In genomic region chr1:134910037-134910436, GRCm38 (mm10) we compare ENCODE assay signal across 19 mouse cellular contexts. TPM values are rescaled to one million over a fixed set of nuclear protein-coding genes. Genes with fewer than 3 reads are reported as not detected.
DNase-seq lines count a peak whose midpoint lies in the region; ATAC-seq and TF ChIP-seq lines count a peak whose summit lies in the region.
"Had no signal": no experiment of that assay in that cellular context is flagged by ENCODE, and none has a peak within 500 bp of the region (broad histone marks: within the 10 kb centered on the region; RNA-seq: fewer than 3 reads in every experiment).

No protein-coding gene starts in this region.

- 19% methylated on average over 3 of the region's 3 CpGs for WGBS in heart, embryonic 12.5 days

- H3K79me3 ChIP-seq in C2C12 (ENCODE audit: low read depth): peaks cover 9% of the 10 kb centered on the region

- H3K4me3 ChIP-seq in C2C12 (ENCODE audit: insufficient read depth, poor library complexity, severe bottlenecking): no peak overlapping the region
- H3K4me3 ChIP-seq in embryonic fibroblast, embryonic 13.5 days (ENCODE audit: insufficient read depth, low read length): no peak overlapping the region
- no peak overlapping the region for H3K4me3 ChIP-seq in heart, embryonic 12.5 days
- H3K4me3 ChIP-seq: forebrain, embryonic 15.5 days; hindbrain, embryonic 10.5 days; limb, embryonic 10.5 days; liver, embryonic 12.5 days; lung, embryonic 15.5 days; midbrain, embryonic 12.5 days; stomach, embryonic 15.5 days had no signal

- ATAC-seq in heart, embryonic 12.5 days (ENCODE audit: insufficient number of reproducible peaks, low FRiP score): peak; percentile 73
- ATAC-seq: forebrain, embryonic 15.5 days; liver, embryonic 12.5 days had no signal

- TF ChIP-seq POLR2A in embryonic fibroblast, embryonic 13.5 days (IDR thresholded peaks at IDR 0.05; ENCODE audit: low read depth, low read length): no peak

- H3K27me3 ChIP-seq in C2C12 (ENCODE audit: control insufficient read depth, insufficient read depth, insufficient read length): no peaks in the 10 kb centered on the region
- H3K27me3 ChIP-seq in heart, embryonic 12.5 days (replicated peaks): no peaks in the 10 kb centered on the region
- H3K27me3 ChIP-seq: CH12.LX; forebrain, embryonic 15.5 days; liver, embryonic 12.5 days; lung, embryonic 15.5 days; midbrain, embryonic 12.5 days; stomach, embryonic 15.5 days had no signal

- no peaks in the 10 kb centered on the region for H3K36me3 ChIP-seq in C2C12 (ENCODE audit: control insufficient read depth, insufficient read depth)
- no peaks in the 10 kb centered on the region for H3K36me3 ChIP-seq in heart, embryonic 12.5 days
- H3K36me3 ChIP-seq: forebrain, embryonic 15.5 days; hindbrain, embryonic 10.5 days; limb, embryonic 10.5 days; liver, embryonic 12.5 days; lung, embryonic 15.5 days; midbrain, embryonic 12.5 days; stomach, embryonic 15.5 days had no signal

- H3K27ac ChIP-seq in embryonic fibroblast, embryonic 13.5 days (ENCODE audit: insufficient read depth, low read length): peak overlapping the region; percentile 99
- H3K27ac ChIP-seq in heart, embryonic 12.5 days (ENCODE audit: poor library complexity, severe bottlenecking): peak overlapping the region; percentile 91
- H3K27ac ChIP-seq: forebrain, embryonic 15.5 days; hindbrain, embryonic 10.5 days; limb, embryonic 10.5 days; liver, embryonic 12.5 days; lung, embryonic 15.5 days; macrophage; midbrain, embryonic 12.5 days; stomach, embryonic 15.5 days had no signal

- H3K4me1 ChIP-seq in embryonic fibroblast, embryonic 13.5 days (ENCODE audit: control insufficient read depth, insufficient read depth, low read length): peaks cover 15% of the 10 kb centered on the region
- H3K4me1 ChIP-seq in heart, embryonic 12.5 days (replicated peaks): peaks cover 42% of the 10 kb centered on the region
- H3K4me1 ChIP-seq: limb, embryonic 10.5 days; liver, embryonic 12.5 days; midbrain, embryonic 12.5 days had no signal

- no peak for TF ChIP-seq CTCF in C2C12 (IDR thresholded peaks at IDR 0.05; ENCODE audit: control insufficient read depth, insufficient read depth, insufficient read length)
- TF ChIP-seq CTCF in embryonic fibroblast, embryonic 13.5 days (IDR thresholded peaks at IDR 0.05; ENCODE audit: borderline replicate concordance, insufficient read depth, low read length): no peak

- peaks cover 47% of the 10 kb centered on the region for H3K79me2 ChIP-seq in C2C12 (ENCODE audit: control insufficient read depth, insufficient read depth)

- DNase-seq in heart, postnatal 25 days (ENCODE audit: low spot score): peak; percentile 30
- no peak for DNase-seq in thymus, postnatal 10 days (ENCODE audit: low spot score in 2 of 2)
- no peak for DNase-seq in Muller cell, postnatal 12 days (ENCODE audit: inconsistent ontology term)
- DNase-seq in layer of hippocampus, adult 18-20 months (ENCODE audit: low spot score in 2 of 2): no peak
- DNase-seq: adrenal gland, adult 8-10 months; cerebellum, adult 11 months; thymus, postnatal 14 days had no signal

- H3K4me2 ChIP-seq in heart, embryonic 12.5 days: no peak overlapping the region
- H3K4me2 ChIP-seq: forebrain, embryonic 15.5 days; liver, embryonic 12.5 days; lung, embryonic 15.5 days; midbrain, embryonic 12.5 days; stomach, embryonic 15.5 days had no signal

- intact Hi-C loops in heart, postnatal 25 days (cut with DNase I): no loop called here

- H3K9ac ChIP-seq in heart, embryonic 12.5 days: no peak overlapping the region
- H3K9ac ChIP-seq: forebrain, embryonic 15.5 days; liver, embryonic 12.5 days; lung, embryonic 15.5 days; midbrain, embryonic 12.5 days; stomach, embryonic 15.5 days had no signal

- no peaks in the 10 kb centered on the region for H3K9me3 ChIP-seq in heart, embryonic 12.5 days (replicated peaks)
- H3K9me3 ChIP-seq: forebrain, embryonic 15.5 days; hindbrain, embryonic 10.5 days; limb, embryonic 10.5 days; liver, embryonic 12.5 days; lung, embryonic 15.5 days; midbrain, embryonic 12.5 days; stomach, embryonic 15.5 days had no signal

- peak overlapping the region; percentile 12 for H3ac ChIP-seq in C2C12 (ENCODE audit: control insufficient read depth, insufficient read length, low read depth)

TF ChIP-seq in C2C12, 6 proteins besides CTCF, POLR2A, EP300 and RAD21:
- TF ChIP-seq FOSL1 (IDR thresholded peaks at IDR 0.05; ENCODE audit: insufficient read depth, low read length, poor library complexity, severe bottlenecking): no peak

RNA-seq across cellular contexts. Expression of gene Ppp1r12b, which starts 45.7 kb away (rescaled TPM):
- polyA plus RNA-seq in C2C12 (2012; fragmentation: generic; extraction: Trizol): 1.5 TPM
- polyA plus RNA-seq in embryonic fibroblast, embryonic 13.5 days (2011; ENCODE audit: insufficient read length, low read depth, missing spikeins): 20.3 and 21.1 TPM in 2 replicates
- polyA plus RNA-seq in heart, embryonic 12.5 days (2016; fragmentation: Nextera tagmentation; extraction: Ambion mirVana): 29.6 and 31.2 TPM in 2 replicates
- total RNA-seq in heart, postnatal 25 days (2021): 100 to 1,000 TPM; 147 to 165 TPM
- 10 to 100 TPM; 70.0 to 73.0 TPM for total RNA-seq in layer of hippocampus, adult 18-20 months (2021)

RNA-seq across cellular contexts. Expression of gene Ube2t, which starts 52.3 kb away (rescaled TPM):
- polyA plus RNA-seq in C2C12 (2012; fragmentation: generic; extraction: Trizol): 13.5 TPM
- polyA plus RNA-seq in embryonic fibroblast, embryonic 13.5 days (2011; ENCODE audit: insufficient read length, low read depth, missing spikeins): 12.0 and 19.0 TPM in 2 replicates
- 46.6 and 48.7 TPM in 2 replicates for polyA plus RNA-seq in heart, embryonic 12.5 days (2016; fragmentation: Nextera tagmentation; extraction: Ambion mirVana)
- 1 to 10 TPM; 4.4 to 7.6 TPM for total RNA-seq in heart, postnatal 25 days (2021)
- total RNA-seq in layer of hippocampus, adult 18-20 months (2021): 1 to 10 TPM; 1.1 to 2.2 TPM
